Mouse (Mus musculus) adrenal gland, adult (tissue): Measurements from ENCODE around the gene Cpne1.

ENCODE experiments used
- DNase-seq, 2 experiments: peaks; one replicate each; pipeline ENCODE4 v3.0.0; 2022 to 2023; ENCODE audit warnings: low spot score in 1 of 2; ENCODE audit not compliant: inconsistent age in 2 of 2

The Cpne1 gene

GRCm38 (mm10) chr2:156080391-156080790 lies 31.4 kb downstream of the Cpne1 start:
- DNase-seq: no peak

GRCm38 (mm10) chr2:156079674-156080073 lies 32.1 kb downstream of the Cpne1 start:
- DNase-seq: no peak

- DNase-seq: peak; percentile 85 to 91
These were observed 32.6 kb downstream of the Cpne1 start for GRCm38 (mm10) chr2:156079183-156079560.

GRCm38 (mm10) chr2:156078421-156079182 lies 33.2 kb downstream of the Cpne1 start:
- no peak for DNase-seq

GRCm38 (mm10) chr2:156077461-156077860 lies 34.3 kb downstream of the Cpne1 start:
- no peak for DNase-seq

GRCm38 (mm10) chr2:156073725-156074124 lies 38.0 kb downstream of the Cpne1 start:
- DNase-seq: no peak

GRCm38 (mm10) chr2:156071236-156071635 lies 40.5 kb downstream of the Cpne1 start:
- DNase-seq: no peak

- no peak for DNase-seq
These were observed 43.8 kb downstream of the Cpne1 start for GRCm38 (mm10) chr2:156067916-156068315.

- no peak for DNase-seq
These were observed 45.6 kb downstream of the Cpne1 start for GRCm38 (mm10) chr2:156066126-156066525.

- peak; percentile 85 to 95 for DNase-seq
These were observed 46.4 kb downstream of the Cpne1 start, which contains the start of gene Spag4 for GRCm38 (mm10) chr2:156065099-156066041. TSS of gene Spag4 (plus strand) at chr2:156065175.

- DNase-seq: no peak
These were observed 58.9 kb downstream of the Cpne1 start, which contains the start of gene Fer1l4 for GRCm38 (mm10) chr2:156052816-156053215. TSS of gene Fer1l4 (minus strand) at chr2:156052947.

GRCm38 (mm10) chr2:156047929-156048328 lies 63.8 kb downstream of the Cpne1 start:
- no peak for DNase-seq

GRCm38 (mm10) chr2:156042903-156043302 lies 68.9 kb downstream of the Cpne1 start:
- no peak for DNase-seq

- DNase-seq: no peak
These were observed 72.4 kb downstream of the Cpne1 start for GRCm38 (mm10) chr2:156039390-156039789.

- DNase-seq: no peak
These were observed 86.3 kb downstream of the Cpne1 start for GRCm38 (mm10) chr2:156025482-156025881.
